Mouse (Mus musculus) myocyte (in vitro differentiated cells): ENCODE data around the gene Ldlrad3.

ENCODE experiments used
- CEBPB ChIP-seq: IDR thresholded peaks from 2 replicates; pipeline ENCODE4 v1.6.1; 2011; ENCODE audit warnings: mild to moderate bottlenecking, moderate library complexity; ENCODE audit not compliant: poor library complexity, insufficient read depth, severe bottlenecking
- MAX ChIP-seq: IDR thresholded peaks from one replicate; pipeline ENCODE4 v1.6.1; 2011; ENCODE audit warnings: low read depth, mild to moderate bottlenecking, control low read depth
- POLR2A ChIP-seq: IDR thresholded peaks from one replicate; pipeline ENCODE4 v1.6.1; 2011; ENCODE audit warnings: low read depth, mild to moderate bottlenecking, control low read depth, moderate library complexity; ENCODE audit not compliant: insufficient read length
- POLR2AphosphoS2 ChIP-seq: IDR thresholded peaks from one replicate; pipeline ENCODE4 v1.6.1; 2011; ENCODE audit warnings: low read depth, control low read depth; ENCODE audit not compliant: insufficient read length
- REST ChIP-seq: IDR thresholded peaks from one replicate; pipeline ENCODE4 v1.6.1; 2011; ENCODE audit warnings: mild to moderate bottlenecking, control low read depth, moderate library complexity; ENCODE audit not compliant: insufficient read depth, insufficient read length
- USF1 ChIP-seq: IDR thresholded peaks from one replicate; pipeline ENCODE4 v1.6.1; 2011; ENCODE audit warnings: low read depth, mild to moderate bottlenecking, control low read depth, moderate library complexity

GRCm38 (mm10) chr2:101908773-101909172, 277.4 kb downstream of the Ldlrad3 start:
- TF ChIP-seq POLR2A (no peak), USF1 (no peak), CEBPB (no peak), POLR2AphosphoS2 (no peak), MAX (no peak), REST (no peak)
